Mouse (Mus musculus): ENCODE data around the gene Gm11541. TPM values are rescaled to one million over a fixed set of nuclear protein-coding genes. Genes with fewer than 3 reads are reported as not detected.
A peak's percentile ranks its signal among the peaks of the same experiment; 100 is the strongest.

Gene Gm11541
- polyA plus RNA-seq, 1 experiment from 2014 or later = 0.50 TPM

- Histone ChIP-seq H3K9me3 (ENCODE audit: control insufficient read depth, low read length) (no peaks in the 10 kb centered on the region), H3K9ac (ENCODE audit: low read depth, low read length) (no peak overlapping the region), H3K36me3 (ENCODE audit: control insufficient read depth, insufficient read depth, low read length) (no peaks in the 10 kb centered on the region), H3K27me3 (replicated peaks; ENCODE audit: control insufficient read depth, insufficient read depth, low read length) (no peaks in the 10 kb centered on the region), H3K27ac (ENCODE audit: low read length) (no peak overlapping the region), H3K4me1 (ENCODE audit: control insufficient read depth, insufficient read depth, low read length) (peaks cover 15% of the 10 kb centered on the region), H3K4me2 (ENCODE audit: low read depth, low read length) (no peak overlapping the region), H3K4me3 (ENCODE audit: low read length) (no peak overlapping the region)
- ATAC-seq = no peak
Observed at GRCm38 (mm10) chr11:94680639-94681038, 23.7 kb downstream of the Gm11541 start.

DNA sequence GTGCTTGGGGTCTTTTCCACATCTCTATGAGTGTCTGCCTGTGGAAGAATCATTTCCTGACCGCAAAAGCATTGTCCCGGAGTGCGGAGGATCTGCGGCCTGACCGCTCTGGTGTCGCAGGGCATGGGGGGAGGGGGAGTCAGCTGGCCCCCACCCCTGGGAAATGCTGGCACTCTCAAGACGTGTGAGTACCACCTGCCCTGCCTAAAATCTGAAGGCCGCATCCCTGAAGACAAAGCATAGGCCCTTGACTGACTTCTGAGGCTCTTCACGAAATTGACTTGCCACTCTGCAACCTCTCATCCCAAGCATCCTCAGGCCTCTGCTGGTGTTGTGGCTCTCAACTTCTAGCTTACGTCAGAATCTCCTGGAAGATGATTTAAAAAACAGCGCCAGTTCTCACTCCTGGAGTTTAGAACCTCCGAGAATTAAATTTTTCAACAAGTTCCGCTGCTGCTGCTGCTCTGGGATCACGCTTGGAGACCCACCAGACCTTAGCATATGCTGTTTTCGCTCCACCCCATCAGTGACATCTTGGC, 26.6 kb downstream of the Gm11541 start:
- WGBS = 32% methylated on average over 15 of the region's 15 CpGs
- no peak; the same call in none of the 2 replicates for ATAC-seq
- Histone ChIP-seq H3K4me3 (ENCODE audit: low read length) (peak overlapping the region; percentile 100), H3K27ac (ENCODE audit: low read length) (no peak overlapping the region), H3K36me3 (ENCODE audit: control insufficient read depth, insufficient read depth, low read length) (0 out of 2 replicates have a peak, but pooled peaks cover 3% of the 10 kb centered on the region), H3K9me3 (ENCODE audit: control insufficient read depth, low read length) (no peaks in the 10 kb centered on the region), H3K9ac (ENCODE audit: low read depth, low read length) (peak overlapping the region; percentile 99), H3K4me2 (ENCODE audit: low read depth, low read length) (peak overlapping the region; percentile 87), H3K27me3 (replicated peaks; ENCODE audit: control insufficient read depth, insufficient read depth, low read length) (no peaks in the 10 kb centered on the region), H3K4me1 (ENCODE audit: control insufficient read depth, insufficient read depth, low read length) (peaks cover 33% of the 10 kb centered on the region)

DNA sequence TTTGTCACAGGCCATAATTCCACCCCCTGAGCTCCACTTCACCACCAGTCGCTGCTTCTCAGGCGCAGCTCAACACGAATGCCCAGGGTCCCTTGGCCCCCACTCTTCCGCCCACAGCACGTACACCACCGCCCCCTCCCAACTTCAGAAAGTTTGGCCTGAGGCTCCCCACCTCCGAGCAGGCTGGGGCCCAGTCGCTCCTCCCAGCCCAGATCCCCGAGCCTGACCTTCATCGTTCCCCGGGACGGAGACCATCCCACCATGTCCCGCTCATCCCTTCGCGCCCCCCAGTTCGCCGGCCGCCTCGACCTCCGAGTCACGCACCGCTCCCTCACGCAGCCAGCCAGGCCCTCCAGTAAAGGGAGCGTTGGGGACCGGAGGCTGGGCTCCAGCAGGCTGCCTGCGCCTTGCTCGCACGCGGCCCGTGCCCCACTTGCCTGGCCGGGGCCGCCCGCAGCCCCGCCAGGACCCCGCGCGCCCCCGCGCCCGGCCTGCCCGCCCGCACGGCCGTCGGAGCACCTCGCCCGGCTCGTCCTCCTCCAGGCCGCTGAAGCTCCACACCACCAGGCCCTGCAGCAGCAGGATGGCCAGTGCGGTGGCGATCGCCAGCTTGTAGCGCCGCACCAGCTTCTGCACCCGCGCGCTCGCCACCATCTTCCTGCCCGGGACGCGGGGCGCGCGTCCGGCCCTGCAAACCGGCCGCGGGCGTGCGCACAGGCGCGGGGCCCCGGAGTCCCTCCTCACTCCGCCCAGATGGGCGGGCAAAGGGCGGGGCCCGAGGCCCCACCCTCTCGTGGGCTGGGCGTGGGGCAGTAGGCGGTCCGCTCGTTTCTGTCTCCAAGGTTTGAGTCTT, 27.3 kb downstream of the Gm11541 start, which contains the start of gene Xylt2:
Gene Xylt2 (minus strand): TSS at position 762 of the 853 bp plus-strand sequence.
- Histone ChIP-seq H3K9ac (ENCODE audit: low read depth, low read length) (peak within 1 kb of the TSS; percentile 99), H3K36me3 (ENCODE audit: control insufficient read depth, insufficient read depth, low read length) (0 out of 2 replicates have a peak, but pooled peaks cover 3% of the 10 kb centered on the region), H3K4me2 (ENCODE audit: low read depth, low read length) (peak within 1 kb of the TSS; percentile 87), H3K9me3 (ENCODE audit: control insufficient read depth, low read length) (no peaks in the 10 kb centered on the region), H3K27ac (ENCODE audit: low read length) (peak within 1 kb of the TSS; percentile 88), H3K4me1 (ENCODE audit: control insufficient read depth, insufficient read depth, low read length) (peaks cover 33% of the 10 kb centered on the region), H3K4me3 (ENCODE audit: low read length) (peak within 1 kb of the TSS; percentile 100), H3K27me3 (replicated peaks; ENCODE audit: control insufficient read depth, insufficient read depth, low read length) (no peaks in the 10 kb centered on the region)
- peak; percentile 94 for ATAC-seq
- under 1% methylated on average over 81 of the region's 82 CpGs for WGBS

DNA sequence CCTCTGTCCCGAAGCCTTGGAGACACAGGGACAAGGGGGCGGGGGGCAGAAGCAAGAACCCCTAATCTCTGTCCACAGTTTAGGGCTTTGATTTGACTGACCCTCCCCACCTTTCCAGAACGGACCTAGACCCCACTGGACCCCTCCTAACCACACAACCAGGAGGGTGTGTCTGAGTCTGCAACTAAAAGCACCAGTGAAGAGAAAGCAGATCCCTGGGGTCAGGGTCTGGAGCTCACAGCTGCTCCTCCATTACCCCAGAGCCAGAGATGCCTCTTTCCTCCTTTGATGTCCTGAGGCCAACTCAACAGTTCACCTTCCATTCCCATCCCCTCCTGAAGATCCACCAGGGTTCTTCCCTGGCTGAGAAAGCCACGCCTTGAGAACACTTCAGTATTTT, 28.0 kb downstream of the Gm11541 start:
- Histone ChIP-seq H3K36me3 (ENCODE audit: control insufficient read depth, insufficient read depth, low read length) (0 out of 2 replicates have a peak, but pooled peaks cover 3% of the 10 kb centered on the region), H3K9ac (ENCODE audit: low read depth, low read length) (peak overlapping the region; percentile 99), H3K4me2 (ENCODE audit: low read depth, low read length) (peak overlapping the region; percentile 87), H3K27ac (ENCODE audit: low read length) (peak overlapping the region; percentile 88; the same call in 1 of the 2 replicates), H3K27me3 (replicated peaks; ENCODE audit: control insufficient read depth, insufficient read depth, low read length) (no peaks in the 10 kb centered on the region), H3K4me1 (ENCODE audit: control insufficient read depth, insufficient read depth, low read length) (peaks cover 33% of the 10 kb centered on the region), H3K4me3 (ENCODE audit: low read length) (peak overlapping the region; percentile 100), H3K9me3 (ENCODE audit: control insufficient read depth, low read length) (no peaks in the 10 kb centered on the region)
- 42% methylated on average over 4 of the region's 4 CpGs for WGBS
- peak; percentile 1; the same call in 1 of the 2 replicates for ATAC-seq

GRCm38 (mm10) chr11:94675446-94675845, 28.9 kb downstream of the Gm11541 start:
- ATAC-seq = no peak
- H3K9me3 ChIP-seq (ENCODE audit: control insufficient read depth, low read length) = no peaks in the 10 kb centered on the region
- peaks cover 33% of the 10 kb centered on the region for H3K4me1 ChIP-seq (ENCODE audit: control insufficient read depth, insufficient read depth, low read length)
- no peak overlapping the region for H3K9ac ChIP-seq (ENCODE audit: low read depth, low read length)
- 0 out of 2 replicates have a peak, but pooled peaks cover 3% of the 10 kb centered on the region for H3K36me3 ChIP-seq (ENCODE audit: control insufficient read depth, insufficient read depth, low read length)
- 76% methylated on average over 5 of the region's 5 CpGs for WGBS
- H3K4me2 ChIP-seq (ENCODE audit: low read depth, low read length) = no peak overlapping the region
- no peak overlapping the region for H3K4me3 ChIP-seq (ENCODE audit: low read length)
- H3K27ac ChIP-seq (ENCODE audit: low read length) = no peak overlapping the region
- H3K27me3 ChIP-seq (replicated peaks; ENCODE audit: control insufficient read depth, insufficient read depth, low read length) = no peaks in the 10 kb centered on the region

- Histone ChIP-seq H3K9me3 (ENCODE audit: control insufficient read depth, low read length) (no peaks in the 10 kb centered on the region), H3K27ac (ENCODE audit: low read length) (no peak overlapping the region), H3K4me1 (ENCODE audit: control insufficient read depth, insufficient read depth, low read length) (peaks cover 33% of the 10 kb centered on the region), H3K27me3 (replicated peaks; ENCODE audit: control insufficient read depth, insufficient read depth, low read length) (no peaks in the 10 kb centered on the region), H3K4me2 (ENCODE audit: low read depth, low read length) (no peak overlapping the region), H3K36me3 (ENCODE audit: control insufficient read depth, insufficient read depth, low read length) (peaks cover 4% of the 10 kb centered on the region; the same call in 1 of the 2 replicates), H3K4me3 (ENCODE audit: low read length) (no peak overlapping the region), H3K9ac (ENCODE audit: low read depth, low read length) (no peak overlapping the region)
- no peak for ATAC-seq
- 79% methylated on average over 5 of the region's 5 CpGs for WGBS
Observed at GRCm38 (mm10) chr11:94674984-94675383, 29.3 kb downstream of the Gm11541 start.

DNA sequence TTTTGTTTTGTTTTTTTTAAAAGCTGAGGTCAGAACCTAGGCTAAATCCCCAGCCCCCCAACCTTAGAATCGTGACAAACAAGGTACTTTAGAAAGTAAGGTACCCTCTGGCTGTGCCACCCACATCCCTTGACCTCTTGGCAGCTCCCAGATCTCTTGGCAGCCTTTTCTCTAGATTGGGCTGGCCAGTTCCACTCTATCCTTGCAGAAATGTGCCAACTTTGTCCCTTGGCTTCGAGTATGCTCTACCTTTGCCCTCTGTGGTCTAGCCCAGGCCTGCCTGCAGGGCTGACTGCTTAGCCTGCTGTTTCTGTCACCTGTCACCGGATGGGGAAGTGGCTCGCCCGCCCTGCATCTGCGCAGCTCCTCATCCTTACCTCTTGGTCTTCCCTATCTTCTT, 39.0 kb downstream of the Gm11541 start:
- Histone ChIP-seq H3K36me3 (ENCODE audit: control insufficient read depth, insufficient read depth, low read length) (peaks cover 39% of the 10 kb centered on the region), H3K4me3 (ENCODE audit: low read length) (no peak overlapping the region), H3K9ac (ENCODE audit: low read depth, low read length) (no peak overlapping the region), H3K9me3 (ENCODE audit: control insufficient read depth, low read length) (no peaks in the 10 kb centered on the region), H3K4me1 (ENCODE audit: control insufficient read depth, insufficient read depth, low read length) (no peaks in the 10 kb centered on the region), H3K27ac (ENCODE audit: low read length) (no peak overlapping the region), H3K27me3 (replicated peaks; ENCODE audit: control insufficient read depth, insufficient read depth, low read length) (no peaks in the 10 kb centered on the region), H3K4me2 (ENCODE audit: low read depth, low read length) (no peak overlapping the region)
- ATAC-seq = no peak
- WGBS = 88% methylated on average over 6 of the region's 6 CpGs

DNA sequence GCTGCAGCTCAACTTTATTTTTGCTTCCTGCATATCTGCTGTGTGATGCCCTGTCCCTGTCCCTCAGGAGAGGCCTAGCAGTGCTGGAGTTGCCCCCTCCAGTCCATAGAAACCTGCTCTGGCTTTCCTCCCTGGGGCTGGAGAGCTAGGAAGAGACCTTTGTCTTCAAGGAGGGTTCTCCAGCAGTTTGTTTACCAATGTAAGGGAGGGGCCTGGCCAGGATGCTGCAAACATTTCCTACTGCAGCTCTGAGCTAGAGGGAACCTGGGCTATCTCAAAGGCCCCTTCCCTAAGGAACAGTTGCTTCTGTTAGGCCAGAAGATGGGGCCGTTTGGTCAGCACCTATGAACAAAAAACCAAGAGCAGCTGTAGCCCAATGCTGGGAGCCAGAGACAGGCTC, 43.0 kb downstream of the Gm11541 start:
- Histone ChIP-seq H3K9ac (ENCODE audit: low read depth, low read length) (no peak overlapping the region), H3K4me2 (ENCODE audit: low read depth, low read length) (no peak overlapping the region), H3K4me3 (ENCODE audit: low read length) (no peak overlapping the region), H3K9me3 (ENCODE audit: control insufficient read depth, low read length) (no peaks in the 10 kb centered on the region), H3K36me3 (ENCODE audit: control insufficient read depth, insufficient read depth, low read length) (peaks cover 14% of the 10 kb centered on the region; the same call in 1 of the 2 replicates), H3K27me3 (replicated peaks; ENCODE audit: control insufficient read depth, insufficient read depth, low read length) (no peaks in the 10 kb centered on the region), H3K27ac (ENCODE audit: low read length) (no peak overlapping the region), H3K4me1 (ENCODE audit: control insufficient read depth, insufficient read depth, low read length) (no peaks in the 10 kb centered on the region)
- ATAC-seq = no peak
- WGBS = 50% methylated on average over 1 of the region's 1 CpGs

DNA sequence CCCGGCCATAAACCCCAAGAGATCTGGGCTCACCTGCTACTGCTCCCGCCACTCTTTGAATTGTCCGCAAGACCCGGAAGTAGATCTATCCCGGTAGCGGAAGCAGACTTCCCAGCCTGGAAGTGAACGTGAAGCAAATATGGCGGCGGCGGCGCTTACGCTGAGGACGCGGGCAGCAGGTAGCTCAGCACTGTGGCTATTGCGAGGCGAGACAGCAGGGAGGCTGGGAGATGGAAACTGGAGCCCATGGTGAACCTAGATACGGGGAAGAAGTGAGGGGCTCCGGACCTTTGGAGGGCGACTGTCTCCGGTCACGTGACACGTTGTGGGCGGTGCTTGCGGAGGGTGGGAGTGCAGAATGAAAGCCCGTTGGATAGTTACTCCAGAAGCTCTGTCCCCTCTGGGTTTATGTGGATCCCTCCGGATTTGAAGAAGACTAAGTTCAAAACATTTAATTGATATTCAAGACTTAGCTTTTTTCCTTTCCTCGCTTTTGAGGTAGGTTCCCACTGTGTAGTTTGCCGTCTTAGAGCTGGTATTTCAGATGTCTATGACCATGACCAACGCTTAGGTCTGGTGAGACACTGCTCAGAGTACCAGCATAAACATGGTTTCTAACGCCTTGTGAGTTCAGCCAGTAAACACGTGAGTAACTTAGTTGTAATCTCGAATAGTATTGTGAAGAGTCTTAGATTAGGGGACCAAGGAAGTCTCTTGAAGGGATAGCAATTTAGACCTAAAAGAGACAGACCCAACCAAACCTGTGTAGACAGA, 50.4 kb downstream of the Gm11541 start, which contains the start of the genes Mrpl27 and Eme1:
Gene Mrpl27 (plus strand): TSS at position 105 of the 774 bp plus-strand sequence.
Gene Eme1 (minus strand): TSS at position 302 of the 774 bp plus-strand sequence.
- Histone ChIP-seq H3K9ac (ENCODE audit: low read depth, low read length) (peak within 1 kb of the TSS; percentile 81), H3K36me3 (ENCODE audit: control insufficient read depth, insufficient read depth, low read length) (no peaks in the 10 kb centered on the region; the same call in 1 of the 2 replicates), H3K27ac (ENCODE audit: low read length) (peak within 1 kb of the TSS; percentile 90), H3K4me1 (ENCODE audit: control insufficient read depth, insufficient read depth, low read length) (no peaks in the 10 kb centered on the region), H3K4me2 (ENCODE audit: low read depth, low read length) (peak within 1 kb of the TSS; percentile 64), H3K27me3 (replicated peaks; ENCODE audit: control insufficient read depth, insufficient read depth, low read length) (no peaks in the 10 kb centered on the region), H3K4me3 (ENCODE audit: low read length) (peak within 1 kb of the TSS; percentile 65), H3K9me3 (ENCODE audit: control insufficient read depth, low read length) (no peaks in the 10 kb centered on the region)
- ATAC-seq = peak; percentile 94
- WGBS = 1% methylated on average over 32 of the region's 32 CpGs

All from intestine, embryonic 16.5 days (tissue).